Comparison of ENCODE assay signal across 13 mouse cellular contexts in genomic region chr17:45586449-45586837, GRCm38 (mm10). TPM values are rescaled to one million over a fixed set of nuclear protein-coding genes. Genes with fewer than 3 reads are reported as not detected.
DNase-seq lines count a peak whose midpoint lies in the region; ATAC-seq lines count a peak whose summit lies in the region.
"Had no signal": no experiment of that assay in that cellular context is flagged by ENCODE, and none has a peak within 500 bp of the region (broad histone marks: within the 10 kb centered on the region; RNA-seq: fewer than 3 reads in every experiment).

No protein-coding gene starts in this region.

- ATAC-seq in liver, embryonic 11.5 days (replicated peaks; ENCODE audit: low FRiP score): no peak
- ATAC-seq in megakaryocyte progenitor cell, adult 5-6 weeks (replicated peaks; ENCODE audit: poor library complexity): 0 out of 2 replicates have a peak, but pooled peaks have one; percentile 5
- ATAC-seq: Patski had no signal

- no peak overlapping the region for H3K9ac ChIP-seq in liver, embryonic 11.5 days (ENCODE audit: low read depth, low read length)

- H3K4me2 ChIP-seq in liver, embryonic 11.5 days: no peak overlapping the region

- no peaks in the 10 kb centered on the region for H3K27me3 ChIP-seq in liver, embryonic 11.5 days (replicated peaks; ENCODE audit: control insufficient read depth, insufficient read depth, low read length)
- H3K27me3 ChIP-seq: Patski had no signal

- peak; percentile 29 for DNase-seq in cerebellum, adult 9-10 months
- DNase-seq in cerebellum, adult 9-11 months: no peak
- DNase-seq in liver (peak; percentile 75), R1 (ENCODE audit: low read depth, low spot score) (peak; percentile 93)
- DNase-seq in liver, embryonic 11.5 days (ENCODE audit: low spot score): no peak
- DNase-seq in ovary, postnatal 36 days (ENCODE audit: low spot score): no peak
- no peak for DNase-seq in gastrocnemius, postnatal 4 days (ENCODE audit: low spot score in 2 of 2)
- DNase-seq: embryo, embryonic 11 days; gastrocnemius, postnatal 25 days had no signal

- peaks cover 42% of the 10 kb centered on the region for H3K36me3 ChIP-seq in liver, embryonic 11.5 days (ENCODE audit: control insufficient read depth, insufficient read depth, low read length)

- WGBS in liver, embryonic 11.5 days: 90% methylated on average over 3 of the region's 3 CpGs

- H3K4me3 ChIP-seq in liver, embryonic 11.5 days (ENCODE audit: low read depth, low read length): no peak overlapping the region

- peaks cover 38% of the 10 kb centered on the region for H3K4me1 ChIP-seq in liver, embryonic 11.5 days (replicated peaks; ENCODE audit: control insufficient read depth, insufficient read depth, low read length)

- no peak overlapping the region for H3K27ac ChIP-seq in liver, embryonic 11.5 days (ENCODE audit: low read depth, low read length)

- H3K9me3 ChIP-seq in liver, embryonic 11.5 days (ENCODE audit: control insufficient read depth, low read length): no peaks in the 10 kb centered on the region

RNA-seq across cellular contexts. Expression of gene Slc29a1, which starts 13.0 kb away (rescaled TPM):
- polyA plus RNA-seq in liver, embryonic 11.5 days (2014; fragmentation: Nextera tagmentation; extraction: Ambion mirVana): 277 and 325 TPM in 2 replicates
- 43.5 and 67.7 TPM in 2 replicates for total RNA-seq in megakaryocyte progenitor cell, adult 5-6 weeks (2015)
- total RNA-seq in megakaryocyte progenitor cell, adult 5-6 weeks (2017): 64.1 and 64.3 TPM in 2 replicates
- 100 to 1,000 TPM; 148 to 166 TPM for total RNA-seq in gastrocnemius, postnatal 4 days (2021)

RNA-seq across cellular contexts. Expression of gene Hsp90ab1, which starts 13.4 kb away (rescaled TPM):
- polyA plus RNA-seq in liver, embryonic 11.5 days (2014; fragmentation: Nextera tagmentation; extraction: Ambion mirVana): 1,837 and 1,887 TPM in 2 replicates
- total RNA-seq in megakaryocyte progenitor cell, adult 5-6 weeks (2015): 1,239 and 1,324 TPM in 2 replicates
- total RNA-seq in megakaryocyte progenitor cell, adult 5-6 weeks (2017): 2,380 and 2,713 TPM in 2 replicates
- total RNA-seq in gastrocnemius, postnatal 4 days (2021): 1,000 to 10,000 TPM; 1,179 to 1,260 TPM

RNA-seq across cellular contexts. Expression of gene Mymx, which starts 15.5 kb away (rescaled TPM):
- 0.62 and 1.0 TPM in 2 replicates for polyA plus RNA-seq in liver, embryonic 11.5 days (2014; fragmentation: Nextera tagmentation; extraction: Ambion mirVana)
- total RNA-seq in megakaryocyte progenitor cell, adult 5-6 weeks (2015): not detected in 2 replicates
- total RNA-seq in megakaryocyte progenitor cell, adult 5-6 weeks (2017): not detected in 2 replicates
- 10 to 100 TPM; 42.8 to 44.3 TPM for total RNA-seq in gastrocnemius, postnatal 4 days (2021)
- total RNA-seq: left cerebral cortex, adult 8-10 months had no signal
- polyA plus RNA-seq: Patski; spleen, adult 2 months had no signal

RNA-seq across cellular contexts. Expression of gene Slc35b2, which starts 22.8 kb away (rescaled TPM):
- 110 and 116 TPM in 2 replicates for polyA plus RNA-seq in liver, embryonic 11.5 days (2014; fragmentation: Nextera tagmentation; extraction: Ambion mirVana)
- 80.2 and 85.9 TPM in 2 replicates for total RNA-seq in megakaryocyte progenitor cell, adult 5-6 weeks (2015)
- total RNA-seq in megakaryocyte progenitor cell, adult 5-6 weeks (2017): 84.9 and 120 TPM in 2 replicates
- 10 to 100 TPM; 44.4 to 52.7 TPM for total RNA-seq in gastrocnemius, postnatal 4 days (2021)

RNA-seq across cellular contexts. Expression of gene Nfkbie, which starts 30.9 kb away (rescaled TPM):
- 2.5 and 3.0 TPM in 2 replicates for polyA plus RNA-seq in liver, embryonic 11.5 days (2014; fragmentation: Nextera tagmentation; extraction: Ambion mirVana)
- 5.7 and 7.0 TPM in 2 replicates for total RNA-seq in megakaryocyte progenitor cell, adult 5-6 weeks (2015)
- total RNA-seq in megakaryocyte progenitor cell, adult 5-6 weeks (2017): 5.1 and 9.5 TPM in 2 replicates
- total RNA-seq in gastrocnemius, postnatal 4 days (2021): 1 to 10 TPM; 3.2 TPM

Comparison
In these comparisons a context has a peak if more than half of its experiments do, and no peak if none do; other contexts are left out.
1. DNase-seq: peak in cerebellum, adult 9-10 months (single experiment), liver (single experiment) and R1 (single experiment); none in cerebellum, adult 9-11 months (single experiment), liver, embryonic 11.5 days (single experiment), ovary, postnatal 36 days (single experiment) and gastrocnemius, postnatal 4 days (0 of 2).
2. RNA of gene Mymx, which starts 15.5 kb away (total RNA-seq): 42.8 to 44.3 TPM in gastrocnemius, postnatal 4 days; not detected in megakaryocyte progenitor cell, adult 5-6 weeks; every median in the first group is over 10 times any median in the second.